Mouse (Mus musculus) kidney, postnatal 14 days (tissue): ENCODE results near the gene Zfp811.

Experiments
- DNase-seq: peaks from one replicate; pipeline ENCODE4 v3.0.0; 2022; ENCODE audit warnings: mixed read lengths

Zfp811 gene

DNA sequence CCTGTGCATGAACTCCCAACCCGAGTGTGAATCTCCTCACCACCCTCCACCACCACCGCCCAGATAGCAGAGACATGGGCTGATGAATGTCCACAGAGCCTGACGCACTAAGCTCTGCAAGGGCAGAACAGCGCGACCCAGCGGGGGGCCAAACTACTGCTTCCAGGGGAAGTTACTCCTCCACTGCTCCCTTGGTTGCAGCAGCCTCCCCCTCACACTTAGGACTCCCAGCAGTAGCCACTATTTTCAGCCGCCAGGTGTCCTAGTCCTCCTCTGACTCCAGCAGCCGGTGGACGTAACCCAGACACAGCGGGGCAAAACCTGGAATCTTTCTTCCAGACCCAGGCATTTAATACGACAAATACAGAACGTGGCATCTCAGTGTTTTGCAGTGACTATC lies 56.1 kb downstream of the Zfp811 start:
- peak; percentile 35 for DNase-seq

DNA sequence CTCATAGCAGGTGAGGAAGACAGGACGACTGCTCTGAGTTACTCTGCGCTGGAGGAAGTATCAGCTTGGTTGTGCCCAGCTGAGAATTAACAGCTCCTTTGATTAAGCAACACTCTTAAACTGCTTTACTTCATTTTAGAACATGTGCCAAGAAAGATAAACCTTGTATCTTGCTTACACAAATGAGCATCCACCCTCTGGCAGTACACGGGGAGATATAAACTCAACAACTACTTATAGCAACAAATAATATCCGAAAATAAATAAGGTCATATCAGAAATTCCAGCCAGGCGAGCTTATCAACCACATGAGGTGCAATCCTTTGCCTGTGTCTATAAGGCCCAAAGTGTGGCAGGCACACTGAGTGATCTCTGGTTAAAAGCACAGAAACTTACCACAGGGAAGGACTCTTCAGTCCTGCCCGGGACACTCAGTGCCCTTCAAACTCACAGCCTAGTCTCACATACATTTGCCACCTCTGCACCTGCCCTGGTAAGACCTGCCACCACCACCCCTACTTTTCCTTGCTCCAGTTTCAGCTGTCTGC lies 56.8 kb downstream of the Zfp811 start:
- DNase-seq, result no peak

GRCm38 (mm10) chr17:32750611-32751010 lies 59.1 kb downstream of the Zfp811 start:
- DNase-seq, result no peak
